Mouse (Mus musculus): Measurements from ENCODE around the gene Pdss2. TPM values are rescaled to one million over a fixed set of nuclear protein-coding genes. Genes with fewer than 3 reads are reported as not detected.
"Not testable (repeated sequence)": the region's sequence is repeated elsewhere in the genome, so short reads cannot be mapped to it uniquely, and the experiment has no call there.

Gene Pdss2
- polyA plus RNA-seq, 2 experiments: 4.4 to 4.7 TPM

DNA sequence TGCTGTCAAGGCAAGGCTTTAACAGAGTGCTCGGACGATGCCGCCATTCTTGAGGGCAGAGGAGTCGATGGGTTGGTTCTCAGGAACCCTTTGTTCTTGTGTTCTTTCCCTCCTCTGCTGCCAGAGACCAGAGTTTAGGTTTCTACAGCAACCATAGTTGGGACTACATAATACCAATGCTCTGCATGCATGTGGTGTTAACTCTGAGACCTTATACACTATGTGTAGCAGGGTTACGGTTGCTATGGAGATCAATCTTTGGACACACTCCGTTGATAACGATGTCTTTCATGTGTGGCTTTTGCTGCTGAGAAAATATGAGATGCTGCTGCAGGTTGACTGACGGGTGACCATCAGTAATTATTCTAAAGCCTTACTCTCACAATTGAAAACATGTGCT is 20.9 kb downstream of the Pdss2 start:
- Histone ChIP-seq H3K27ac (no peak overlapping the region), H3K9ac (replicated peaks) (no peak overlapping the region), H3K4me3 (ENCODE audit: insufficient read depth in 1 of 2, low read depth in 2 of 2, low read length in 2 of 2) (no peak overlapping the region), H3K4me1 (replicated peaks; ENCODE audit: control insufficient read depth in 2 of 2, insufficient read depth in 2 of 2, low read length in 1 of 2) (peaks cover 6 to 7% of the 10 kb centered on the region in 2 experiments; a peak in 3 of 4 replicates), H3K36me3 (replicated peaks; ENCODE audit: control insufficient read depth, insufficient read depth, low read depth) (no peaks in the 10 kb centered on the region), H3K9me3 (ENCODE audit: control insufficient read depth, low read length) (no peaks in the 10 kb centered on the region), H3K4me2 (ENCODE audit: low read depth) (no peak overlapping the region), H3K27me3 (ENCODE audit: control insufficient read depth, insufficient read depth, low read length) (no peaks in the 10 kb centered on the region)
- TF ChIP-seq EP300 (IDR thresholded peaks at IDR 0.05; ENCODE audit: low read depth) (no peak), CTCF (IDR thresholded peaks at IDR 0.05; ENCODE audit: low read depth) (no peak)
- DNase-seq (ENCODE audit: low read depth in 3 of 3, low spot score in 3 of 3): no peak
- no peak for ATAC-seq (ENCODE audit: insufficient read depth)
- WGBS (ENCODE audit: insufficient replicate concordance): 80% methylated on average over 8 of the region's 8 CpGs

DNA sequence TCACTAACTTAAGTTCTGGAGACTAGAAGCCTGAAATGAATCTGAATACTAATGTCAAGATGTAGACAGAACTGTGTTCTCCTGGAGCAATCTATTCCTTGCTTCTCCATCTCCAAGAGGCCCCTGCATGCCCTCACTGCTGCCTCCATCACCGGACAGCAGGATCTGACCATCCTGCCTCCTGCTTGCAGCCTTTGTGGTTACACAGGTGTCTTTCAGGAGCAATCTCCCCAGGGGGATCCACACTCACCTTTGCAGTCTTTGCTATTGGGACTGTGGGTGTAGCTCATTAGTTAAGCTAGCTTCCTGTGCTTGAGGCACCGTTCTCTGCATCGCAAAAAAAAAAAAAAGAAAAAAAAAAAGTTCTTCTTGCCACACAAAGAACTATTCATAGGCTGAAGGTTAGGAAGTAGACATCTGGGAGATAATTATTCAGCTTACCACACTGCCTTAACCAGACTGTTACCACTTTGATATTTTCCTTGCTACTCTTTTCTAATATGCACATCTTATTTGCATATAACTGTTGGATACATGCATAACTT is 23.0 kb downstream of the Pdss2 start:
- Histone ChIP-seq H3K9me3 (ENCODE audit: control insufficient read depth, low read length) (no peaks in the 10 kb centered on the region), H3K27me3 (ENCODE audit: control insufficient read depth, insufficient read depth, low read length) (no peaks in the 10 kb centered on the region), H3K9ac (replicated peaks) (no peak overlapping the region; the same call in 1 of the 2 replicates), H3K27ac (no peak overlapping the region), H3K4me2 (ENCODE audit: low read depth) (no peak overlapping the region), H3K4me3 (ENCODE audit: insufficient read depth in 1 of 2, low read depth in 2 of 2, low read length in 2 of 2) (no peak overlapping the region), H3K36me3 (replicated peaks; ENCODE audit: control insufficient read depth, insufficient read depth, low read depth) (no peaks in the 10 kb centered on the region), H3K4me1 (replicated peaks; ENCODE audit: control insufficient read depth in 2 of 2, insufficient read depth in 2 of 2, low read length in 1 of 2) (peaks cover 6 to 7% of the 10 kb centered on the region in 2 experiments; a peak in 3 of 4 replicates)
- no peak for TF ChIP-seq EP300 (IDR thresholded peaks at IDR 0.05; ENCODE audit: low read depth)
- no peak for TF ChIP-seq CTCF (IDR thresholded peaks at IDR 0.05; ENCODE audit: low read depth)
- DNase-seq (ENCODE audit: low read depth in 3 of 3, low spot score in 3 of 3) (no peak), ATAC-seq (ENCODE audit: insufficient read depth) (no peak)
- 25% methylated on average over 3 of the region's 3 CpGs for WGBS (ENCODE audit: insufficient replicate concordance)

DNA sequence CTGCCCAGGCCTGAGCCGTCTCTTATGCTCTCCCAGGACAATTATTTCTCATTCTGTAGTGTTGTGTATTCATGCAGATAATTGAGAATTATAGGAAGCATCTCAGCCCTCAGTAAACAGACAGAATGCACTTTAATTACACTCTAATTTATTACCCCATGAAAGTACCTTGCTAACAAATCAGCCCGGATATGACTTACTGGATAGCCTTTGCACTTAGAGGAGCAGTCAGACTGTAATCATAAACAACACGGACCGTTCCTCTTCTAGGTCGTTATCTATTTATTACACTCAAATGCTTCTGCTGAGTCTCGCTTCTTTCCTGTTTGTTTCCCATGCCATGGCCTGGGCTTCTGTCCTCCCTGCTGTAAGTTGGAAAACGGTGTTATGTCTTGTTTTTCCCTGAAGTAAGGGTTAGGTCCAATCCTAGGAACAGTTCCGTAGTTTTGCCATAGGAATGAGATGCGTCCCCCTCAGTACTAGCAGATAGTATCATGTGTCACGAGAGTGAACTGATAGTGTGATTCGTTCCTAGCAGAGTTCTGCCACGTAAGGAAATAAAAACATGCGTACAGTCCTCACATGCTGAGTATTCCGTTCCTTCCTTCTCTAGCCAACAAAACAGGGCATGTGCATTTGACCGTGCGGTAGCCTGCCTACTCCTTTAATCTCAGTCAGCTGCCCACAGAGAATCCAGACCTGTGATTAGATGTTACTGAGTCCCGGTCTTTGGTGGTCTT is 24.3 kb downstream of the Pdss2 start:
- Histone ChIP-seq H3K4me1 (replicated peaks; ENCODE audit: control insufficient read depth in 2 of 2, insufficient read depth in 2 of 2, low read length in 1 of 2) (peaks cover 6 to 7% of the 10 kb centered on the region in 2 experiments; a peak in 3 of 4 replicates), H3K9ac (replicated peaks) (no peak overlapping the region), H3K9me3 (ENCODE audit: control insufficient read depth, low read length) (no peaks in the 10 kb centered on the region), H3K4me3 (ENCODE audit: insufficient read depth in 1 of 2, low read depth in 2 of 2, low read length in 2 of 2) (no peak overlapping the region), H3K4me2 (ENCODE audit: low read depth) (peak overlapping the region; percentile 38), H3K36me3 (replicated peaks; ENCODE audit: control insufficient read depth, insufficient read depth, low read depth) (no peaks in the 10 kb centered on the region), H3K27ac (no peak overlapping the region), H3K27me3 (ENCODE audit: control insufficient read depth, insufficient read depth, low read length) (no peaks in the 10 kb centered on the region)
- ATAC-seq (ENCODE audit: insufficient read depth) (no peak), DNase-seq (ENCODE audit: low read depth in 3 of 3, low spot score in 3 of 3) (peak in 1 of 3 experiments; percentile 14)
- TF ChIP-seq EP300 (IDR thresholded peaks at IDR 0.05; ENCODE audit: low read depth) (0 out of 2 replicates have a peak, but pooled peaks have one; percentile 26), CTCF (IDR thresholded peaks at IDR 0.05; ENCODE audit: low read depth) (no peak)
- WGBS (ENCODE audit: insufficient replicate concordance): 34% methylated on average over 17 of the region's 17 CpGs

DNA sequence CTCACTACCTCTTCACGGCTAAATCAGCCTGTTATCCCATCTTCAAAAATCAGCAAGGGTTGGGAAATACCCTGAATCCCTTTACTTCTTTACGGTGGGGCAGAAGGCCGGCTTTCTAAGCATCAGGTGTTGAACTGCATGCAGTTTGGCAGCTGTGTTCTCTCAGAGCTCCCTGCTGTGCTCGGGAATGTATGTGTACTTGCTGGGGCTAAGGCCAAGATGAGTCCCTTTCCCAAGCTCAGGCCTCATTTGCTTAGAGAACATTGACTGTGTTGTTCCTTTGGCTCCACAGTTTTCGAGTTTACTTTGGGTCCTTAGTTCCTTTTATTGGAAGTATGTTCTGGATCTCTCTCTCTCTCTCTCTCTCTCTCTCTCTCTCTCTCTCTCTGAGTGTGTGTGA is 26.7 kb downstream of the Pdss2 start:
- 70% methylated on average over 5 of the region's 5 CpGs for WGBS (ENCODE audit: insufficient replicate concordance)
- no peak overlapping the region for H3K4me2 ChIP-seq (ENCODE audit: low read depth)
- TF ChIP-seq EP300 (IDR thresholded peaks at IDR 0.05; ENCODE audit: low read depth) (no peak), CTCF (IDR thresholded peaks at IDR 0.05; ENCODE audit: low read depth) (no peak)
- DNase-seq (ENCODE audit: low read depth in 3 of 3, low spot score in 3 of 3): no peak
- ATAC-seq (ENCODE audit: insufficient read depth): no peak
- no peaks in the 10 kb centered on the region for H3K27me3 ChIP-seq (ENCODE audit: control insufficient read depth, insufficient read depth, low read length)
- no peaks in the 10 kb centered on the region for H3K36me3 ChIP-seq (replicated peaks; ENCODE audit: control insufficient read depth, insufficient read depth, low read depth)
- H3K4me3 ChIP-seq (ENCODE audit: insufficient read depth in 1 of 2, low read depth in 2 of 2, low read length in 2 of 2): no peak overlapping the region
- H3K4me1 ChIP-seq (replicated peaks; ENCODE audit: control insufficient read depth in 2 of 2, insufficient read depth in 2 of 2, low read length in 1 of 2): peaks cover 6 to 7% of the 10 kb centered on the region in 2 experiments; a peak in 3 of 4 replicates
- H3K27ac ChIP-seq: no peak overlapping the region
- H3K9me3 ChIP-seq (ENCODE audit: control insufficient read depth, low read length): no peaks in the 10 kb centered on the region
- no peak overlapping the region for H3K9ac ChIP-seq (replicated peaks)

DNA sequence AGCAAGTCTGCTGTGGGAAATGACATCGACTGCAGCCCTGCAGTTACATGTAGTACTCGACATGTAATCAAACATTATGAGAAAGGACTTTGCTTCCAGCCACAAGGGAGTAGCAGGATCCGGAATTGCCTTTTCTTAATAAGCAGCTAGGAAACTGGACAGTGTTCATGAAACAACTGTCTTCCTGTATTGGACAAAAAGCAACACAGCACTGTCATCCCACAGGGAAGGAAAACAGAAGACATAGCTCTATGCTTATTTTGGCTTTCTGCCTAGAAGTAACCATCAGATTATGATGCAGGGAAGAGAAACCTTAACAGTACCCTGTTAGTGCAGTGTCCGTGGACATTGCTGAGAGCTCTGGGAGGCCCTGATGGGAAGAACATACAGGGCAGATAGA is 31.0 kb downstream of the Pdss2 start:
- WGBS (ENCODE audit: insufficient replicate concordance): 52% methylated on average over 4 of the region's 4 CpGs

DNA sequence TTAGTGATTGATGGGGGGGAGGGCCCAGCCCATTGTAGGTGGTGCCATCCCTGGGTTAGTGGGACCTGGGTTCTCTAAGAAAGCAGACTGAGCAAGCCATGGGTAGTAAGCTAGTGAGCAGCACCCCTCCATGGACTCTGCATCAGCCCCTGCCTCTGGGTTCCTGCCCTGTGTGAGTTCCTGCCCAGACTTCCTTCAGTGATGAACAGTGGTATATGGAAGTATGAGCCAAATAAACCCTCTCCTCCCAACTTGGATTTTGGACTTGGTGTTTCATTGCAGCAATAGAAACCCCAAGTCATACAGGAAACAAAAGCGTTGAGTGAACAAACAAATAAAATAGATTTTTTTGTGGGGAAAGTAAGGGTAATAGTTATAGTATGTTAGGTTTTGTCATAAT is 35.7 kb downstream of the Pdss2 start:
- not testable (repeated sequence) for H3K27ac ChIP-seq; H3K4me3 ChIP-seq (ENCODE audit: insufficient read depth in 1 of 2, low read depth in 2 of 2, low read length in 2 of 2); H3K27me3 ChIP-seq (ENCODE audit: control insufficient read depth, insufficient read depth, low read length); H3K4me1 ChIP-seq (replicated peaks; ENCODE audit: control insufficient read depth in 2 of 2, insufficient read depth in 2 of 2, low read length in 1 of 2); H3K4me2 ChIP-seq (ENCODE audit: low read depth); ATAC-seq (ENCODE audit: insufficient read depth); H3K36me3 ChIP-seq (replicated peaks; ENCODE audit: control insufficient read depth, insufficient read depth, low read depth); H3K9me3 ChIP-seq (ENCODE audit: control insufficient read depth, low read length); H3K9ac ChIP-seq (replicated peaks); DNase-seq (ENCODE audit: low read depth in 3 of 3, low spot score in 3 of 3)
- no CpG with 5 or more reads among the region's 1 CpGs for WGBS (ENCODE audit: insufficient replicate concordance)

More for the DNA sequence above, 31.0 kb downstream of the Pdss2 start:
- Histone ChIP-seq H3K4me1 (replicated peaks; ENCODE audit: control insufficient read depth in 2 of 2, insufficient read depth in 2 of 2, low read length in 1 of 2) (no peaks in the 10 kb centered on the region), H3K9ac (replicated peaks) (no peak overlapping the region; the same call in 1 of the 2 replicates), H3K27ac (no peak overlapping the region), H3K4me2 (ENCODE audit: low read depth) (no peak overlapping the region), H3K9me3 (ENCODE audit: control insufficient read depth, low read length) (no peaks in the 10 kb centered on the region), H3K4me3 (ENCODE audit: insufficient read depth in 1 of 2, low read depth in 2 of 2, low read length in 2 of 2) (no peak overlapping the region), H3K36me3 (replicated peaks; ENCODE audit: control insufficient read depth, insufficient read depth, low read depth) (no peaks in the 10 kb centered on the region), H3K27me3 (ENCODE audit: control insufficient read depth, insufficient read depth, low read length) (no peaks in the 10 kb centered on the region)
- DNase-seq (ENCODE audit: low read depth in 3 of 3, low spot score in 3 of 3) (no peak), ATAC-seq (ENCODE audit: insufficient read depth) (no peak)
- TF ChIP-seq EP300 (IDR thresholded peaks at IDR 0.05; ENCODE audit: low read depth): no peak
- TF ChIP-seq CTCF (IDR thresholded peaks at IDR 0.05; ENCODE audit: low read depth): no peak

DNA sequence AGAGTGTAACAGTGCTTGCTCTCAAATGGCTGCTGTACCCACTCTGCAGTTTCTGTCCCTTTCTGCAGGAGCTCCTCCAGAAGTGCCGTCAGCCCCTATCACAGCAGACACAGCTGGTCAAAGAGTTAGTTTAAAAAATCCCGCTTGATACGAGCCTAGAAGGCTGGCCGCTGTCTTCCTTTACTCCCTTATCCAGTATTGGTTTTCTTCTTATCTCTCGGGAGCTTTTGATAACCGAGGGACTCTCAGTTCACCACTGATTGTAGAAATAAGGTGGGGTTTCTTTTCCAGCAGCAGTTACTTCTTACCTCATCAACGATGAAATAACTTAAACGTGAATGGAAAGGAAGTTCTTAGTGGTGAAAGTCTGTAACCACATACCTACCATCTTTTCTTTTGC is 36.2 kb downstream of the Pdss2 start:
- not testable (repeated sequence) for ATAC-seq (ENCODE audit: insufficient read depth); H3K27me3 ChIP-seq (ENCODE audit: control insufficient read depth, insufficient read depth, low read length)
- WGBS (ENCODE audit: insufficient replicate concordance): 27% methylated on average over 8 of the region's 8 CpGs

More for the DNA sequence above, 36.2 kb downstream of the Pdss2 start:
- H3K36me3 ChIP-seq (replicated peaks; ENCODE audit: control insufficient read depth, insufficient read depth, low read depth); H3K9me3 ChIP-seq (ENCODE audit: control insufficient read depth, low read length); H3K4me1 ChIP-seq (replicated peaks; ENCODE audit: control insufficient read depth in 2 of 2, insufficient read depth in 2 of 2, low read length in 1 of 2); H3K9ac ChIP-seq (replicated peaks); H3K27ac ChIP-seq; H3K4me3 ChIP-seq (ENCODE audit: insufficient read depth in 1 of 2, low read depth in 2 of 2, low read length in 2 of 2); DNase-seq (ENCODE audit: low read depth in 3 of 3, low spot score in 3 of 3); H3K4me2 ChIP-seq (ENCODE audit: low read depth): not testable (repeated sequence)

Data from liver, embryonic 14.5 days (tissue).